Mouse (Mus musculus) thymus, adult 2 months (tissue): ENCODE results near the gene Map1lc3a. TPM values are rescaled to one million over a fixed set of nuclear protein-coding genes. Genes with fewer than 3 reads are reported as not detected.

ENCODE experiments used
- DNase-seq: peaks from one replicate; pipeline ENCODE4 v3.0.0; 2021
- H3K27ac ChIP-seq: fragments of 200-500 bp; 2 replicates; pipeline ENCODE4 v1.5.1; 2012; ENCODE audit warnings: low read length, control low read depth; ENCODE audit not compliant: control insufficient read depth, insufficient read depth
- H3K27me3 ChIP-seq: fragments of 200-500 bp; 2 replicates; pipeline ENCODE4 v1.6.1; 2012; ENCODE audit warnings: mild to moderate bottlenecking, low read length, moderate library complexity, mixed read lengths; ENCODE audit not compliant: control insufficient read depth, insufficient read depth
- H3K36me3 ChIP-seq: fragments of 200-500 bp; 2 replicates; pipeline ENCODE4 v1.6.1; 2012; ENCODE audit warnings: mild to moderate bottlenecking, low read length, moderate library complexity; ENCODE audit not compliant: control insufficient read depth, insufficient read depth
- H3K4me1 ChIP-seq: fragments of 200-500 bp; replicated peaks from 2 replicates; pipeline ENCODE4 v1.6.1; 2012; ENCODE audit warnings: low read length; ENCODE audit not compliant: control insufficient read depth, insufficient read depth
- H3K4me3 ChIP-seq: fragments of 200-500 bp; 2 replicates; pipeline ENCODE4 v1.5.1; 2012; ENCODE audit warnings: mild to moderate bottlenecking, low read length, control low read depth, moderate library complexity; ENCODE audit not compliant: control insufficient read depth, insufficient read depth
- CTCF ChIP-seq: fragments of 200-500 bp; IDR thresholded peaks from 2 replicates; pipeline ENCODE4 v1.5.1; 2012; ENCODE audit warnings: mild to moderate bottlenecking, control low read depth, low read length, moderate library complexity, borderline replicate concordance; ENCODE audit not compliant: control insufficient read depth, poor library complexity, insufficient read depth; ENCODE audit errors: extremely low read depth
- POLR2A ChIP-seq: fragments of 200-500 bp; IDR thresholded peaks from 2 replicates; pipeline ENCODE4 v1.6.1; 2012; ENCODE audit warnings: mild to moderate bottlenecking, low read length, control low read depth, moderate library complexity; ENCODE audit not compliant: control insufficient read depth, poor library complexity, insufficient read depth; ENCODE audit errors: extremely low read depth
- WGBS: fragments of 180-500 bp; shearing (Covaris S2); methylation state at CpG from one replicate; pipeline ENCODE4 v1.1.7; 2018; 5-methylcytosine and 5-hydroxymethylcytosine counted together
- polyA plus RNA-seq: library from polyadenylated mRNA; depleted of rRNA; stranded (reverse); fragments of >200 nt; gene quantifications from 2 replicates; pipeline ENCODE4 v1.2.3, GENCODE M21; 2012

Map1lc3a gene
- polyA plus RNA-seq, 1 experiment = 159 TPM

DNA sequence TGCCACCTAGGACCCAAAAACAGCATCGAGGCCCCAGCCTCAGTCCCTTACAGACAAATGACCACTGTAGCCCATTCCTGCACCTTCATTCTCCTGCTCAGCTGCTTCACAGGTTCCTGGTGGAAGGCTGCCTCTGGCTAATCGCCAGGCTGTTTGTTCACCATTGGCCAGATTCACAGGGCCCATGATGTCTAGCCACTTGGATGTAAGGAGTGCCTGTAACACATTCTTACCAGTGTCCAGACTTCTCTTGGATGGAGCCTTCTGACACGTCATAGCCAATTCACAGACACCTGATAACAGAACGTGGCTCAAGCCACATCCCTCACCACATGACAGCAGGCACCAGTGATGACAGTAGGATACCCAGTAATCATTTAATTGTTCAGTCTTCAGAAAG, 29.9 kb upstream of the Map1lc3a start:
- no peak for TF ChIP-seq POLR2A
- no peak for TF ChIP-seq CTCF
- Histone ChIP-seq H3K4me1 (0 out of 2 replicates have a peak, but pooled peaks cover 1% of the 10 kb centered on the region), H3K27me3 (no peaks in the 10 kb centered on the region), H3K27ac (no peak overlapping the region), H3K4me3 (no peak overlapping the region), H3K36me3 (peaks cover 68% of the 10 kb centered on the region)
- WGBS = 90% methylated on average over 4 of the region's 4 CpGs
- no peak for DNase-seq

DNA sequence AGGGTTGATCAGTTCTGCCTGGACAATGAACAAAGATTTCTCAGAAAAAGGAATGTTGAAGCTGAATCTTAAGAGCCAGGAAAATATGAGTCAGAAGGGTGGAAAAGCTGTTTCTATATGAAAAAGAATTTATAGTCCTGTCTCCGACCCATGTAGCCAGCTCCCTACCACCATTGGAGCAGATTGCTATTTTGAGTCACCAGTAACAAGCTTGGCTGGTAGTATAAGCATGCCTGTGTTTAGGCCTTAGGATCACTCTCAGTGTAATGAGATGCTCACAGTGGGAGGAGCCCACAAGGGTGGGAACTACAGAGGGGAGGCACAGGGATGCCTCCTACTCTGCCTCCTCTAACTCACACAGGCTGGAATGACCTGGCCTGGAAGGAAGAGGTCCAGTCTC, 27.9 kb upstream of the Map1lc3a start:
- H3K36me3 ChIP-seq = peaks cover 68% of the 10 kb centered on the region

GRCm38 (mm10) chr2:155248718-155249117, 27.4 kb upstream of the Map1lc3a start:
- Histone ChIP-seq H3K4me1 (no peaks in the 10 kb centered on the region), H3K4me3 (no peak overlapping the region), H3K27ac (no peak overlapping the region), H3K36me3 (peaks cover 63% of the 10 kb centered on the region), H3K27me3 (no peaks in the 10 kb centered on the region)
- no peak for TF ChIP-seq POLR2A
- TF ChIP-seq CTCF = no peak
- DNase-seq = no peak
- 97% methylated on average over 2 of the region's 2 CpGs for WGBS

More for the DNA sequence above, 27.9 kb upstream of the Map1lc3a start:
- no peak for DNase-seq
- no peaks in the 10 kb centered on the region for H3K4me1 ChIP-seq
- H3K27ac ChIP-seq = no peak overlapping the region
- no peak for TF ChIP-seq CTCF
- no peak for TF ChIP-seq POLR2A
- no peaks in the 10 kb centered on the region for H3K27me3 ChIP-seq
- 92% methylated on average over 1 of the region's 1 CpGs for WGBS
- H3K4me3 ChIP-seq = no peak overlapping the region

DNA sequence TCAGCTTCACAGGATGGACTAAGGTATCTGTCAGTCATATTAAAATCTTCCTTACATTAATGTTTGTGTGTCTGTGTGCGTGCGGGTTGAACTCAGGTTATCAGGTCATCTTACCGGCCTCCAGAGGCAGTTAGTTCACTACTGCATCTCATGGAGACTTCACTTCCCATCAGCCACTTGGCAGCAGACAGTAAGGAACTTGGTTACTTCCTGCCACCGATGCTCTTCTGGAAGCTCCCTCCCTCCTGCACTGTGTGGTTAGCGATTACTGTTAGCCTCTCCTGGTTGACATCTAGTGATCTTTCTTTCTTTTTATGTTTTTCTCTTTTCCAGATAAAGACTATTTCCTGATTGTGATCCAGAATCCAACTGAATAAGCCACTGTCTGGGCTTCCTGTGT, 26.5 kb upstream of the Map1lc3a start:
- H3K27ac ChIP-seq = no peak overlapping the region
- 66% methylated on average over 5 of the region's 5 CpGs for WGBS
- no peak overlapping the region for H3K4me3 ChIP-seq
- peaks cover 54% of the 10 kb centered on the region for H3K36me3 ChIP-seq
- no peak for DNase-seq
- no peaks in the 10 kb centered on the region for H3K27me3 ChIP-seq
- H3K4me1 ChIP-seq = no peaks in the 10 kb centered on the region
- TF ChIP-seq POLR2A (no peak), CTCF (no peak)

DNA sequence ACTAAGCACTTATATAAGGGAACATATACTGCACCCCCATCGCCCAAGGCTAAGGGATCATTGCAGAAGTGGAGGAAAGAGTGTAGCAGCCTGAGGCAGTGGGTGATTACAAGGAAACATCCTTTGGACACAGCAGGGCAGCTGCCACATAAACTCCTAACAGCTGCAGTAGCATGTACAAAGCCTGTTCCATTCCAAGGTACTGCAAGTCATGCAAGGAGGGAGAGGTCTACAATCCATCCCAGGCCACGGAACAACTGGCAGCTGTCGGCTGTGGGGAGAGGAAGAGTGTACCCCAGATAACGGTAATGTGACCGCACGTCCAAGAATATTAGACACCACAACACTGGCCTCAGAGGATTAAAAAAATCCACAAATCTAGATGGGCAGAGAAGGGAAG, 10.6 kb upstream of the Map1lc3a start:
- no peak overlapping the region for H3K27ac ChIP-seq
- WGBS = 92% methylated on average over 6 of the region's 6 CpGs
- H3K27me3 ChIP-seq = no peaks in the 10 kb centered on the region
- H3K36me3 ChIP-seq = no peaks in the 10 kb centered on the region
- no peak for DNase-seq
- no peaks in the 10 kb centered on the region for H3K4me1 ChIP-seq
- TF ChIP-seq CTCF = no peak
- no peak for TF ChIP-seq POLR2A
- no peak overlapping the region for H3K4me3 ChIP-seq

DNA sequence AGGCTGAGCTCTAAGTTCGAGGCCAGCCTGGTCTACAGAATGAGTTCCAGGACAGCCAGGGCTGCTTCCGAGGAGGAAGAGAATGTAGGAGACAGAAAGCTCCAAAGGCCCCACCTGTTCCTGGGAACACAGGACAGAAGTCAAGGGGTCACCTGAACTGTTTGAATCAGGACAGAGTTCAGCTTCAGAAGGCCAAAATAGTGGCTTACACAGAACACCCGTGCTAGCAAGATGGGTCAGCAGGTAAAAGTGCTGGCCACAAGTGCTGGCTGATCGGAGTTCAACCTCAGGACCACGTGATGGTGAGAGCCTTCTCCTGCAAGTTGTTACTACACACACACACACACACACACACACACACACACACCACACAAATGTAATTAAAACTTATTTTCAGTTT, 9.2 kb upstream of the Map1lc3a start:
- H3K27ac ChIP-seq = no peak overlapping the region
- no peak for TF ChIP-seq CTCF
- TF ChIP-seq POLR2A = no peak
- no peaks in the 10 kb centered on the region for H3K36me3 ChIP-seq
- 87% methylated on average over 5 of the region's 5 CpGs for WGBS
- no peak overlapping the region for H3K4me3 ChIP-seq
- no peaks in the 10 kb centered on the region for H3K27me3 ChIP-seq
- no peaks in the 10 kb centered on the region for H3K4me1 ChIP-seq
- no peak for DNase-seq

DNA sequence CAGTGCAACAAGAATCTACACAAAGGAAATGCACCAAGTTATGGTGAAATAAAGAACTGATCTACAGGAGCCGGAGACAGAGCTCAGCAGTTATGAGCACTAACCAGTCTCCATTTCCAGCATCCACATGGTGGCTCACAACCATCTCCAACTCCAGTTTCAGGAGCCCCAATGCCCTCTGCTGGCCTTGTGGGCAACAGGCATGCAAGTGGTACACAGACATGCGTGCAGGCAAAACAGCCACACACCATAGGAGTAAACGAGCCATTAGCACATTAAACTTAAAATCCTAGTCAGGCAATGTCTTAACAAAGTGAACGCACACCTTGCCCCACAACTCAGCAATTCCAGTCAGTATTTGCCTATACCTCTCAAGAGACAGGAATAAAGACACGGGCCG, 4.1 kb upstream of the Map1lc3a start:
- H3K4me1 ChIP-seq = peaks cover 2% of the 10 kb centered on the region
- TF ChIP-seq POLR2A = no peak
- no peak for TF ChIP-seq CTCF
- 96% methylated on average over 6 of the region's 6 CpGs for WGBS
- H3K36me3 ChIP-seq = no peaks in the 10 kb centered on the region
- H3K27ac ChIP-seq = no peak overlapping the region
- H3K27me3 ChIP-seq = no peaks in the 10 kb centered on the region
- DNase-seq = peak; percentile 32
- H3K4me3 ChIP-seq = no peak overlapping the region
